In genomic region chr14:98951626-98952290, GRCm38 (mm10) we compare ENCODE assay signal across 18 mouse cellular contexts. TPM values are rescaled to one million over a fixed set of nuclear protein-coding genes. Genes with fewer than 3 reads are reported as not detected.
DNase-seq lines count a peak whose midpoint lies in the region; ATAC-seq and TF ChIP-seq lines count a peak whose summit lies in the region.
"Had no signal": no experiment of that assay in that cellular context is flagged by ENCODE, and none has a peak within 500 bp of the region (broad histone marks: within the 10 kb centered on the region; RNA-seq: fewer than 3 reads in every experiment).

No protein-coding gene starts in this region.

- no peak overlapping the region for H3K9ac ChIP-seq in heart, adult 2 months (ENCODE audit: low read depth, low read length)
- no peak overlapping the region for H3K9ac ChIP-seq in kidney, postnatal 0 days (ENCODE audit: low read depth, low read length)
- H3K9ac ChIP-seq in MEL (ENCODE audit: control insufficient read depth, low read depth, low read length, poor library complexity, severe bottlenecking): no peak overlapping the region
- H3K9ac ChIP-seq: embryonic facial prominence, embryonic 15.5 days; forebrain, embryonic 12.5 days; limb, embryonic 15.5 days had no signal

- no peak for DNase-seq in heart, adult 2 months
- DNase-seq in heart, postnatal 25 days (ENCODE audit: low spot score): no peak
- DNase-seq in kidney, postnatal 0 days (ENCODE audit: low spot score): peak; percentile 44
- no peak for DNase-seq in kidney, postnatal 10 days
- no peak for DNase-seq in MEL (ENCODE audit: low read depth, low spot score)
- DNase-seq in heart, postnatal 10 days: peak; percentile 30 to 36
- no peak for DNase-seq in yolk sac, embryonic 10.5 days (ENCODE audit: low spot score)
- DNase-seq: embryo, embryonic 11 days; gastrocnemius, postnatal 36 days; kidney, adult 8-10 months; layer of hippocampus, postnatal 36 days; right cerebral cortex, postnatal 4 days; thymus, postnatal 25 days had no signal

- no peak for TF ChIP-seq EP300 in heart, adult 2 months (IDR thresholded peaks at IDR 0.05; ENCODE audit: insufficient read depth, low read depth, low read length)
- no peak for TF ChIP-seq EP300 in MEL (IDR thresholded peaks at IDR 0.05; ENCODE audit: low read depth in 1 of 2, low read length in 2 of 2)

- no peaks in the 10 kb centered on the region for H3K27me3 ChIP-seq in heart, adult 2 months (ENCODE audit: control insufficient read depth, insufficient read depth, low read length)
- H3K27me3 ChIP-seq in kidney, postnatal 0 days (ENCODE audit: insufficient read depth, low read length): no peaks in the 10 kb centered on the region
- no peaks in the 10 kb centered on the region for H3K27me3 ChIP-seq in MEL (ENCODE audit: control insufficient read depth in 1 of 2, insufficient read depth in 2 of 2, low read length in 2 of 2)
- H3K27me3 ChIP-seq: embryonic facial prominence, embryonic 15.5 days; forebrain, embryonic 12.5 days; limb, embryonic 15.5 days had no signal

- TF ChIP-seq RAD21 in MEL (IDR thresholded peaks at IDR 0.05; ENCODE audit: low read depth, low read length): peak; percentile 31

- H3K27ac ChIP-seq in heart, adult 2 months: peak overlapping the region; percentile 12
- H3K27ac ChIP-seq in kidney, postnatal 0 days: no peak overlapping the region
- no peak overlapping the region for H3K27ac ChIP-seq in MEL (ENCODE audit: control insufficient read depth, low read depth, low read length)
- H3K27ac ChIP-seq: embryonic facial prominence, embryonic 15.5 days; forebrain, embryonic 12.5 days; limb, embryonic 15.5 days had no signal

- no peak for ATAC-seq in kidney, postnatal 0 days (replicated peaks; ENCODE audit: low FRiP score, low read depth)

- intact Hi-C loops in heart, adult 2 months (cut with DNase I): loop anchor here (5.0 kb wide), 1 partner anchor 56 kb away; no protein-coding TSS in a partner anchor
- intact Hi-C loops in heart, postnatal 25 days (cut with DNase I): no loop called here
- intact Hi-C loops in heart, postnatal 10 days (cut with DNase I): loop anchor here (5.0 to 10.0 kb wide), 3 partner anchors 61 to 1989 kb away; no protein-coding TSS in a partner anchor

- H3K4me1 ChIP-seq in heart, adult 2 months (ENCODE audit: control insufficient read depth, insufficient read depth, low read length): no peaks in the 10 kb centered on the region
- H3K4me1 ChIP-seq in kidney, postnatal 0 days (replicated peaks; ENCODE audit: insufficient read depth, low read length): no peaks in the 10 kb centered on the region
- no peaks in the 10 kb centered on the region for H3K4me1 ChIP-seq in MEL (ENCODE audit: control insufficient read depth in 1 of 2, insufficient read depth in 2 of 2, low read length in 2 of 2)
- H3K4me1 ChIP-seq: embryonic facial prominence, embryonic 15.5 days; forebrain, embryonic 12.5 days; limb, embryonic 15.5 days had no signal

- no peak for TF ChIP-seq POLR2A in heart, adult 2 months (IDR thresholded peaks at IDR 0.05; ENCODE audit: insufficient read depth, low read depth, low read length)
- no peak for TF ChIP-seq POLR2A in MEL (IDR thresholded peaks at IDR 0.05; ENCODE audit: control insufficient read depth in 1 of 2, insufficient read depth in 1 of 2, low read depth in 1 of 2, low read length in 2 of 2, poor library complexity in 1 of 2)

- no peak overlapping the region for H3K4me2 ChIP-seq in kidney, postnatal 0 days (ENCODE audit: low read length)
- H3K4me2 ChIP-seq: embryonic facial prominence, embryonic 15.5 days; forebrain, embryonic 12.5 days; limb, embryonic 15.5 days had no signal

- no peaks in the 10 kb centered on the region for H3K79me2 ChIP-seq in heart, adult 2 months (replicated peaks; ENCODE audit: control insufficient read depth, insufficient read depth, low read length)
- no peaks in the 10 kb centered on the region for H3K79me2 ChIP-seq in MEL (ENCODE audit: control insufficient read depth, insufficient read depth, low read length, poor library complexity)

- no peaks in the 10 kb centered on the region; the same call in 1 of the 2 replicates for H3K36me3 ChIP-seq in heart, adult 2 months (ENCODE audit: control insufficient read depth, insufficient read depth, low read length)
- no peaks in the 10 kb centered on the region for H3K36me3 ChIP-seq in kidney, postnatal 0 days (ENCODE audit: insufficient read depth, low read length)
- no peaks in the 10 kb centered on the region for H3K36me3 ChIP-seq in MEL (ENCODE audit: control insufficient read depth in 1 of 2, insufficient read depth in 2 of 2, low read length in 2 of 2)
- H3K36me3 ChIP-seq: embryonic facial prominence, embryonic 15.5 days; forebrain, embryonic 12.5 days; limb, embryonic 15.5 days had no signal

- H3K9me3 ChIP-seq in kidney, postnatal 0 days (replicated peaks; ENCODE audit: low read length): no peaks in the 10 kb centered on the region
- no peaks in the 10 kb centered on the region for H3K9me3 ChIP-seq in MEL (replicated peaks; ENCODE audit: insufficient read depth, low read length)
- H3K9me3 ChIP-seq: embryonic facial prominence, embryonic 15.5 days; forebrain, embryonic 12.5 days; limb, embryonic 15.5 days had no signal

- no peak overlapping the region for H3K4me3 ChIP-seq in heart, adult 2 months
- H3K4me3 ChIP-seq in kidney, postnatal 0 days (replicated peaks; ENCODE audit: low read depth, low read length): no peak overlapping the region
- H3K4me3 ChIP-seq in MEL (ENCODE audit: control insufficient read depth in 1 of 2, insufficient read depth in 1 of 2, low read depth in 2 of 2, low read length in 2 of 2): no peak overlapping the region
- H3K4me3 ChIP-seq: embryonic facial prominence, embryonic 15.5 days; forebrain, embryonic 12.5 days; limb, embryonic 15.5 days; myocyte had no signal

- TF ChIP-seq CTCF in heart, adult 2 months (IDR thresholded peaks at IDR 0.05): peak; percentile 54
- TF ChIP-seq CTCF in kidney, postnatal 0 days (IDR thresholded peaks at IDR 0.05; ENCODE audit: low read depth): peak; percentile 44; the same call in 1 of the 2 replicates
- peak in 1 of 3 experiments; percentile 6; a peak in 1 of 6 replicates for TF ChIP-seq CTCF in MEL (IDR thresholded peaks at IDR 0.05 in 2 of 3, conservative IDR thresholded peaks at IDR 0.05 in 1 of 3; ENCODE audit: control insufficient read depth in 1 of 3, insufficient read depth in 1 of 3, low read depth in 2 of 3, low read length in 3 of 3, poor library complexity in 1 of 3, severe bottlenecking in 1 of 3)

- whole genome bisulfite sequencing in heart, adult 2 months: 41% methylated on average over 4 of the region's 4 CpGs
- WGBS in kidney, postnatal 0 days: 84% methylated on average over 4 of the region's 4 CpGs

TF ChIP-seq in MEL, 35 proteins besides CTCF, POLR2A, EP300 and RAD21:
- TF ChIP-seq SMC3 (IDR thresholded peaks at IDR 0.05; ENCODE audit: low read depth, low read length): peak; percentile 14; the same call in 1 of the 2 replicates
- no peak for TF ChIP-seq MAX (IDR thresholded peaks at IDR 0.05; ENCODE audit: low read length)

RNA-seq across cellular contexts. Expression of gene Rpl36a-ps1, which starts 42.4 kb away (rescaled TPM):
- total RNA-seq in heart, adult 2 months (2021): 1 to 10 TPM; 1.5 to 3.1 TPM
- polyA plus RNA-seq in heart, adult 2 months (2012; rRNA removed): not detected in 2 replicates
- 1 to 10 TPM; 1.6 to 1.7 TPM for total RNA-seq in heart, postnatal 25 days (2021)
- polyA plus RNA-seq in kidney, postnatal 0 days (2015; fragmentation: Nextera tagmentation; extraction: Ambion mirVana): 4.4 and 4.8 TPM in 2 replicates
- 77.1 and 157 TPM in 2 replicates for total RNA-seq in MEL (2012; rRNA removed)
- polyA plus RNA-seq in MEL (2012; ENCODE audit: insufficient read depth in 1 of 2, insufficient read length in 2 of 2, low read depth in 1 of 2, low replicate concordance in 2 of 2, missing spikeins in 1 of 2): 1 to 10 TPM in 1 of 2 experiments, not detected in 1; 7.4 TPM
- total RNA-seq in heart, postnatal 10 days (2021): 1 to 10 TPM; 4.8 to 6.3 TPM
- polyA plus RNA-seq: testis, adult 2 months had no signal

Comparison
In these comparisons a context has a peak if more than half of its experiments do, and no peak if none do; other contexts are left out.
1. DNase-seq: peak in kidney, postnatal 0 days (single experiment) and heart, postnatal 10 days (2 of 2); none in heart, adult 2 months (0 of 2), heart, postnatal 25 days (single experiment), kidney, postnatal 10 days (single experiment), MEL (single experiment) and yolk sac, embryonic 10.5 days (single experiment).
2. RNA of gene Rpl36a-ps1, which starts 42.4 kb away (total RNA-seq): 77.1 to 157 TPM in MEL; 4.8 to 6.3 TPM in heart, postnatal 10 days, 1.5 to 3.1 TPM in heart, adult 2 months and 1.6 to 1.7 TPM in heart, postnatal 25 days; every median in the first group is over 10 times any median in the second.